Mouse (Mus musculus): ENCODE measurements around the gene Ifrd2. TPM values are rescaled to one million over a fixed set of nuclear protein-coding genes. Genes with fewer than 3 reads are reported as not detected.
A peak's percentile ranks its signal among the peaks of the same experiment; 100 is the strongest.

The Ifrd2 gene
- polyA plus RNA-seq (2012; rRNA removed), result 16.4 and 20.5 TPM in 2 replicates

GRCm38 (mm10) chr9:107586974-107587832 is at the start of gene Ifrd2:
TSS of gene Ifrd2 (plus strand) at chr9:107587642.
- Histone ChIP-seq H3K27me3 (ENCODE audit: control insufficient read depth, insufficient read depth, low read length) (no peaks in the 10 kb centered on the region), H3K36me3 (ENCODE audit: control insufficient read depth, insufficient read depth, low read length) (no peaks in the 10 kb centered on the region), H3K4me3 (ENCODE audit: control insufficient read depth, low read depth, low read length) (peak within 1 kb of the TSS; percentile 91), H3K4me1 (ENCODE audit: control insufficient read depth, insufficient read depth, low read length) (peaks cover 6% of the 10 kb centered on the region), H3K27ac (ENCODE audit: control insufficient read depth, insufficient read depth, low read depth, low read length) (peak within 1 kb of the TSS; percentile 48)
- TF ChIP-seq CTCF (IDR thresholded peaks at IDR 0.05; ENCODE audit: control insufficient read depth, insufficient read depth, insufficient replicate concordance, low read depth, low read length), result no peak
- TF ChIP-seq POLR2A (IDR thresholded peaks at IDR 0.05; ENCODE audit: control insufficient read depth, low read depth, low read length), result peak; percentile 44

GRCm38 (mm10) chr9:107538231-107538630 is 49.2 kb upstream of the Ifrd2 start:
- H3K4me1 ChIP-seq (ENCODE audit: control insufficient read depth, insufficient read depth, low read length), result peaks cover 26% of the 10 kb centered on the region
- H3K27me3 ChIP-seq (ENCODE audit: control insufficient read depth, insufficient read depth, low read length), result no peaks in the 10 kb centered on the region
- H3K27ac ChIP-seq (ENCODE audit: control insufficient read depth, insufficient read depth, low read depth, low read length), result no peak overlapping the region
- TF ChIP-seq CTCF (IDR thresholded peaks at IDR 0.05; ENCODE audit: control insufficient read depth, insufficient read depth, insufficient replicate concordance, low read depth, low read length) (no peak), POLR2A (IDR thresholded peaks at IDR 0.05; ENCODE audit: control insufficient read depth, low read depth, low read length) (no peak)
- H3K4me3 ChIP-seq (ENCODE audit: control insufficient read depth, low read depth, low read length), result no peak overlapping the region
- H3K36me3 ChIP-seq (ENCODE audit: control insufficient read depth, insufficient read depth, low read length), result no peaks in the 10 kb centered on the region; the same call in none of the 2 replicates

DNA sequence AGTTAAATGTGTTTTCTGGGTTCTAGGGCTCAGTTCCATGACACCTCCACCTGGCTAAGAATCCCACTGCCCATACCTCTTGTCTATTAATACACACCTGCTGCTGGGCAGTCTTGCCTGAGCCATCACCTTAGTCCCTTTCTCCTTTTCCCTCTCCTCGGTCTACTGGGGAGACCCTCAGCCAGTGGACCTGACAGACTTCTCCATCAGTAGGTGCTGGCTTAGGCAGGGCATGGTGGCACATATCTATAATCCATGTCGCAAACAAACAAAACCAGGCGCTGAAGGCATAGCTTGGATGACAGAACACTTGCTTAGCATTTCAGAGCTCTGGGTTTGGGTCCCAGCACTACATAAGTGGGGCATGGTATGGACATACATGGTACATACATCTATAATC is 48.7 kb upstream of the Ifrd2 start:
- TF ChIP-seq CTCF (IDR thresholded peaks at IDR 0.05; ENCODE audit: control insufficient read depth, insufficient read depth, insufficient replicate concordance, low read depth, low read length), result no peak
- TF ChIP-seq POLR2A (IDR thresholded peaks at IDR 0.05; ENCODE audit: control insufficient read depth, low read depth, low read length), result no peak

GRCm38 (mm10) chr9:107539940-107540339 is 47.5 kb upstream of the Ifrd2 start:
- TF ChIP-seq POLR2A (IDR thresholded peaks at IDR 0.05; ENCODE audit: control insufficient read depth, low read depth, low read length) (peak; percentile 33; the same call in 1 of the 2 replicates), CTCF (IDR thresholded peaks at IDR 0.05; ENCODE audit: control insufficient read depth, insufficient read depth, insufficient replicate concordance, low read depth, low read length) (no peak)
- Histone ChIP-seq H3K27ac (ENCODE audit: control insufficient read depth, insufficient read depth, low read depth, low read length) (no peak overlapping the region), H3K4me3 (ENCODE audit: control insufficient read depth, low read depth, low read length) (peak overlapping the region; percentile 10), H3K36me3 (ENCODE audit: control insufficient read depth, insufficient read depth, low read length) (no peaks in the 10 kb centered on the region; the same call in none of the 2 replicates), H3K27me3 (ENCODE audit: control insufficient read depth, insufficient read depth, low read length) (no peaks in the 10 kb centered on the region), H3K4me1 (ENCODE audit: control insufficient read depth, insufficient read depth, low read length) (peaks cover 20% of the 10 kb centered on the region)

More for the DNA sequence above, 48.7 kb upstream of the Ifrd2 start:
- Histone ChIP-seq H3K4me1 (ENCODE audit: control insufficient read depth, insufficient read depth, low read length) (peaks cover 26% of the 10 kb centered on the region), H3K27me3 (ENCODE audit: control insufficient read depth, insufficient read depth, low read length) (no peaks in the 10 kb centered on the region), H3K27ac (ENCODE audit: control insufficient read depth, insufficient read depth, low read depth, low read length) (no peak overlapping the region), H3K36me3 (ENCODE audit: control insufficient read depth, insufficient read depth, low read length) (no peaks in the 10 kb centered on the region; the same call in none of the 2 replicates), H3K4me3 (ENCODE audit: control insufficient read depth, low read depth, low read length) (no peak overlapping the region)

- Histone ChIP-seq H3K36me3 (ENCODE audit: control insufficient read depth, insufficient read depth, low read length) (no peaks in the 10 kb centered on the region; the same call in none of the 2 replicates), H3K27me3 (ENCODE audit: control insufficient read depth, insufficient read depth, low read length) (no peaks in the 10 kb centered on the region), H3K27ac (ENCODE audit: control insufficient read depth, insufficient read depth, low read depth, low read length) (no peak overlapping the region), H3K4me1 (ENCODE audit: control insufficient read depth, insufficient read depth, low read length) (peaks cover 19% of the 10 kb centered on the region), H3K4me3 (ENCODE audit: control insufficient read depth, low read depth, low read length) (peak overlapping the region; percentile 92)
- no peak for TF ChIP-seq CTCF (IDR thresholded peaks at IDR 0.05; ENCODE audit: control insufficient read depth, insufficient read depth, insufficient replicate concordance, low read depth, low read length)
Observed at GRCm38 (mm10) chr9:107540420-107540819, 47.0 kb upstream of the Ifrd2 start.

GRCm38 (mm10) chr9:107541005-107541404 is 46.4 kb upstream of the Ifrd2 start:
- no peak for TF ChIP-seq CTCF (IDR thresholded peaks at IDR 0.05; ENCODE audit: control insufficient read depth, insufficient read depth, insufficient replicate concordance, low read depth, low read length)
- TF ChIP-seq POLR2A (IDR thresholded peaks at IDR 0.05; ENCODE audit: control insufficient read depth, low read depth, low read length), result no peak
- Histone ChIP-seq H3K27ac (ENCODE audit: control insufficient read depth, insufficient read depth, low read depth, low read length) (peak overlapping the region; percentile 85), H3K36me3 (ENCODE audit: control insufficient read depth, insufficient read depth, low read length) (no peaks in the 10 kb centered on the region; the same call in none of the 2 replicates), H3K27me3 (ENCODE audit: control insufficient read depth, insufficient read depth, low read length) (no peaks in the 10 kb centered on the region), H3K4me3 (ENCODE audit: control insufficient read depth, low read depth, low read length) (peak overlapping the region; percentile 92), H3K4me1 (ENCODE audit: control insufficient read depth, insufficient read depth, low read length) (peaks cover 14% of the 10 kb centered on the region)

DNA sequence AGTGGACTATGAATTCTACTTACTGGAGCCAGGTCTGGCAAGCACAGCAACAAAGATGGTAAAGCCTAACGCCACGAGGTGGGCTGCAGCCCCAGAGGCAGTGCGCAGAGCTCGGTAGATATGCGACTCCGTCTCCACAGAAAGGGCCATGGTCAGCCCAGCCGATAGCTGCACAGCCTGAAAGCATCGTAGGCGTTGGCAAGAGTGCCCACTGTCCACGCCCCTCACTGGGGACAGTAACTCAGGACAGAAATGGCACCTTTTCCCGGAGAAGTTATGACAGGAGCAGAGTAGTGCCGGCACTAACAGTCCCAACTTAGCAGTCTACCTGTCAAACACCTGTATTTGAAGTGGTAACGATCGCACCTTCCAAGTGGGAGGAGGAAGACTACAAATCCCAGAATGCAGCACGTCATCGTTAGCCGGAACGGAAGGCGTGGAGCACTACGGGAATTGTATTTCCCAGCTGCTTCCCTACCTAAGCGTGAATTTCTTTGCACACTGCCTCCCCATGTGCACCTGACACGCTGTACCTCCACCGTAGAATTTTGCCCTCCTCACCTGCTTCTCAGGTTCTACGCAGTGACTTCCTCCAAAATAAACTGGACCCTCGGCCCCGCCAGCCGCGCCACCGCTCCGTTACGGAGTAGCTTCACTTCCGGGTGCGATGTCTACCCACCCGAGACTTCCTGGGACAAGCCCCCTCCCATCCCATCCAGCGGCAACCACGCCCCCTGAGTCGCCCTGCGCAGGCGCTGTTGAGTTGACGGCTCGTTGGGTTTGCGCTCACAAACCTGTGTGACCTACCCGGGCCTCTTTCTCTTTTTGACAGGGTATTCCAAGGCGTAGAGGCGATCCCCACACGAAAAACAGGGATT is 45.7 kb upstream of the Ifrd2 start, which contains the start of the genes Cyb561d2 and Nprl2:
TSS of gene Cyb561d2 (minus strand) at position 720 of the 878 bp plus-strand sequence.
TSS of gene Nprl2 (plus strand) at position 753 of the 878 bp plus-strand sequence.
- TF ChIP-seq CTCF (IDR thresholded peaks at IDR 0.05; ENCODE audit: control insufficient read depth, insufficient read depth, insufficient replicate concordance, low read depth, low read length) (no peak), POLR2A (IDR thresholded peaks at IDR 0.05; ENCODE audit: control insufficient read depth, low read depth, low read length) (peak; percentile 61)
- Histone ChIP-seq H3K4me1 (ENCODE audit: control insufficient read depth, insufficient read depth, low read length) (peaks cover 17% of the 10 kb centered on the region), H3K36me3 (ENCODE audit: control insufficient read depth, insufficient read depth, low read length) (no peaks in the 10 kb centered on the region; the same call in none of the 2 replicates), H3K27me3 (ENCODE audit: control insufficient read depth, insufficient read depth, low read length) (no peaks in the 10 kb centered on the region), H3K27ac (ENCODE audit: control insufficient read depth, insufficient read depth, low read depth, low read length) (peak within 1 kb of the TSS; percentile 85), H3K4me3 (ENCODE audit: control insufficient read depth, low read depth, low read length) (peak within 1 kb of the TSS; percentile 92)

Measured in testis, adult 2 months (tissue).